Mouse (Mus musculus) spleen, adult 2 months (tissue): ENCODE measurements at regions not wholly inside any gene's neighbourhood (a gene's known extent, or its start where the extent isn't known, plus 50 kb on each side); places are given as distances from the start of the nearest gene placed in this dataset.

ENCODE experiments used
- DNase-seq, 2 experiments: peaks; one replicate each; pipeline versions ENCODE4 v3.0.0 to v3.0.0-alpha.2; 2012 to 2021; ENCODE audit warnings: low spot score in 2 of 2, low read depth in 1 of 2
- H3K27ac ChIP-seq: fragments of 200-500 bp; 2 replicates; pipeline ENCODE4 v1.5.1; 2012; ENCODE audit warnings: low read length, inconsistent platforms; ENCODE audit not compliant: insufficient read depth
- H3K27me3 ChIP-seq: fragments of 200-500 bp; 2 replicates; pipeline ENCODE4 v1.6.1; 2012; ENCODE audit warnings: mild to moderate bottlenecking, moderate library complexity, low read length, inconsistent platforms; ENCODE audit not compliant: control insufficient read depth, insufficient read depth
- H3K36me3 ChIP-seq: fragments of 200-500 bp; 2 replicates; pipeline ENCODE4 v1.6.1; 2012; ENCODE audit warnings: mild to moderate bottlenecking, low read length, inconsistent platforms; ENCODE audit not compliant: control insufficient read depth, insufficient read depth
- H3K4me1 ChIP-seq: fragments of 200-500 bp; 2 replicates; pipeline ENCODE4 v1.6.1; 2011; ENCODE audit warnings: inconsistent platforms; ENCODE audit not compliant: control insufficient read depth, insufficient read depth, insufficient read length
- H3K4me3 ChIP-seq: fragments of 200-500 bp; 2 replicates; pipeline ENCODE4 v1.5.1; 2011; ENCODE audit warnings: mild to moderate bottlenecking, inconsistent platforms; ENCODE audit not compliant: insufficient read depth, insufficient read length; ENCODE audit errors: extremely low read depth
- CTCF ChIP-seq: fragments of 200-500 bp; IDR thresholded peaks from 2 replicates; pipeline ENCODE4 v1.5.1; 2011; ENCODE audit warnings: mild to moderate bottlenecking, inconsistent platforms; ENCODE audit not compliant: insufficient read depth, insufficient read length, insufficient replicate concordance; ENCODE audit errors: extremely low read depth
- POLR2A ChIP-seq: fragments of 200-500 bp; IDR thresholded peaks from 2 replicates; pipeline ENCODE4 v1.6.1; 2011; ENCODE audit warnings: low read depth, low read length, inconsistent platforms
- WGBS: fragments of 180-500 bp; shearing (Covaris S2); methylation state at CpG from one replicate; pipeline ENCODE4 v1.1.7; 2018; 5-methylcytosine and 5-hydroxymethylcytosine counted together

- peaks cover 4% of the 10 kb centered on the region for H3K4me1 ChIP-seq
- no peaks in the 10 kb centered on the region for H3K36me3 ChIP-seq
- H3K27me3 ChIP-seq, result 0 out of 2 replicates have a peak, but pooled peaks cover 4% of the 10 kb centered on the region
- no peak overlapping the region for H3K4me3 ChIP-seq
- TF ChIP-seq CTCF, result no peak
- TF ChIP-seq POLR2A, result no peak
- no peak overlapping the region for H3K27ac ChIP-seq
- 85% methylated on average over 11 of the region's 11 CpGs for WGBS
- DNase-seq, result no peak
Observed at GRCm38 (mm10) chr13:80963591-80963940, 80.4 kb downstream of the Arrdc3 start.

- no peak overlapping the region for H3K4me3 ChIP-seq
- no peaks in the 10 kb centered on the region for H3K4me1 ChIP-seq
- TF ChIP-seq CTCF (no peak), POLR2A (no peak)
- no peak for DNase-seq
- H3K27ac ChIP-seq, result no peak overlapping the region
- no peaks in the 10 kb centered on the region for H3K27me3 ChIP-seq
- WGBS, result 74% methylated on average over 3 of the region's 3 CpGs
- no peaks in the 10 kb centered on the region for H3K36me3 ChIP-seq
Observed at GRCm38 (mm10) chr13:80971664-80972063, 88.5 kb downstream of the Arrdc3 start.

- Histone ChIP-seq H3K27ac (no peak overlapping the region), H3K27me3 (no peaks in the 10 kb centered on the region), H3K4me3 (no peak overlapping the region), H3K36me3 (no peaks in the 10 kb centered on the region), H3K4me1 (no peaks in the 10 kb centered on the region)
- DNase-seq, result no peak
- TF ChIP-seq POLR2A (no peak), CTCF (no peak)
- WGBS, result 63% methylated on average over 1 of the region's 1 CpGs
Observed at GRCm38 (mm10) chr13:80974424-80974823, 91.2 kb downstream of the Arrdc3 start.

- Histone ChIP-seq H3K27ac (no peak overlapping the region), H3K27me3 (no peaks in the 10 kb centered on the region), H3K4me1 (no peaks in the 10 kb centered on the region), H3K4me3 (no peak overlapping the region), H3K36me3 (no peaks in the 10 kb centered on the region)
- DNase-seq, result no peak
- TF ChIP-seq POLR2A, result no peak
- TF ChIP-seq CTCF, result no peak
- WGBS, result 90% methylated on average over 3 of the region's 3 CpGs
Observed at GRCm38 (mm10) chr13:80977266-80977665, 94.1 kb downstream of the Arrdc3 start.

GRCm38 (mm10) chr13:80981201-80981600 lies 98.0 kb downstream of the Arrdc3 start:
- no peak for TF ChIP-seq CTCF
- no peak for TF ChIP-seq POLR2A
- WGBS, result 87% methylated on average over 2 of the region's 2 CpGs
- H3K36me3 ChIP-seq, result no peaks in the 10 kb centered on the region
- no peak overlapping the region for H3K27ac ChIP-seq
- no peak for DNase-seq
- H3K4me3 ChIP-seq, result no peak overlapping the region
- H3K27me3 ChIP-seq, result no peaks in the 10 kb centered on the region
- no peaks in the 10 kb centered on the region for H3K4me1 ChIP-seq

GRCm38 (mm10) chr13:80986657-80987056 lies 103.5 kb downstream of the Arrdc3 start:
- TF ChIP-seq CTCF (no peak), POLR2A (no peak)
- no peaks in the 10 kb centered on the region for H3K4me1 ChIP-seq
- no peaks in the 10 kb centered on the region for H3K27me3 ChIP-seq
- H3K36me3 ChIP-seq, result no peaks in the 10 kb centered on the region
- H3K4me3 ChIP-seq, result no peak overlapping the region
- DNase-seq, result no peak
- no peak overlapping the region for H3K27ac ChIP-seq
- 79% methylated on average over 4 of the region's 4 CpGs for WGBS

GRCm38 (mm10) chr13:80989756-80990155 lies 106.6 kb downstream of the Arrdc3 start:
- Histone ChIP-seq H3K36me3 (no peaks in the 10 kb centered on the region), H3K4me3 (no peak overlapping the region), H3K4me1 (no peaks in the 10 kb centered on the region), H3K27me3 (no peaks in the 10 kb centered on the region), H3K27ac (no peak overlapping the region)
- WGBS, result 85% methylated on average over 5 of the region's 5 CpGs
- DNase-seq, result no peak
- TF ChIP-seq POLR2A (no peak), CTCF (no peak)

GRCm38 (mm10) chr13:80992342-80992741 lies 109.2 kb downstream of the Arrdc3 start:
- Histone ChIP-seq H3K4me3 (no peak overlapping the region), H3K27me3 (no peaks in the 10 kb centered on the region), H3K4me1 (no peaks in the 10 kb centered on the region), H3K27ac (no peak overlapping the region), H3K36me3 (no peaks in the 10 kb centered on the region)
- WGBS, result 92% methylated on average over 2 of the region's 2 CpGs
- no peak for DNase-seq
- TF ChIP-seq POLR2A, result no peak
- TF ChIP-seq CTCF, result no peak
